Mouse (Mus musculus) C2C12 (cell line): ENCODE data around the gene Tmem109.

ENCODE experiments used
- CEBPB ChIP-seq: IDR thresholded peaks from one replicate; pipeline ENCODE4 v1.6.1; 2011; ENCODE audit warnings: low read depth, mild to moderate bottlenecking, control low read depth, moderate library complexity
- CTCF ChIP-seq: IDR thresholded peaks from one replicate; pipeline ENCODE4 v1.5.1; 2011; ENCODE audit not compliant: control insufficient read depth, insufficient read depth, insufficient read length
- MAX ChIP-seq: IDR thresholded peaks from one replicate; pipeline ENCODE4 v1.6.1; 2011; ENCODE audit warnings: mild to moderate bottlenecking, control low read depth
- MYOG ChIP-seq: IDR thresholded peaks from one replicate; pipeline ENCODE4 v1.6.1; 2011; ENCODE audit not compliant: control insufficient read depth, insufficient read length; ENCODE audit errors: extremely low read depth
- USF1 ChIP-seq: IDR thresholded peaks from one replicate; pipeline ENCODE4 v1.6.1; 2011; ENCODE audit warnings: low read depth, mild to moderate bottlenecking, control low read depth, moderate library complexity

DNA sequence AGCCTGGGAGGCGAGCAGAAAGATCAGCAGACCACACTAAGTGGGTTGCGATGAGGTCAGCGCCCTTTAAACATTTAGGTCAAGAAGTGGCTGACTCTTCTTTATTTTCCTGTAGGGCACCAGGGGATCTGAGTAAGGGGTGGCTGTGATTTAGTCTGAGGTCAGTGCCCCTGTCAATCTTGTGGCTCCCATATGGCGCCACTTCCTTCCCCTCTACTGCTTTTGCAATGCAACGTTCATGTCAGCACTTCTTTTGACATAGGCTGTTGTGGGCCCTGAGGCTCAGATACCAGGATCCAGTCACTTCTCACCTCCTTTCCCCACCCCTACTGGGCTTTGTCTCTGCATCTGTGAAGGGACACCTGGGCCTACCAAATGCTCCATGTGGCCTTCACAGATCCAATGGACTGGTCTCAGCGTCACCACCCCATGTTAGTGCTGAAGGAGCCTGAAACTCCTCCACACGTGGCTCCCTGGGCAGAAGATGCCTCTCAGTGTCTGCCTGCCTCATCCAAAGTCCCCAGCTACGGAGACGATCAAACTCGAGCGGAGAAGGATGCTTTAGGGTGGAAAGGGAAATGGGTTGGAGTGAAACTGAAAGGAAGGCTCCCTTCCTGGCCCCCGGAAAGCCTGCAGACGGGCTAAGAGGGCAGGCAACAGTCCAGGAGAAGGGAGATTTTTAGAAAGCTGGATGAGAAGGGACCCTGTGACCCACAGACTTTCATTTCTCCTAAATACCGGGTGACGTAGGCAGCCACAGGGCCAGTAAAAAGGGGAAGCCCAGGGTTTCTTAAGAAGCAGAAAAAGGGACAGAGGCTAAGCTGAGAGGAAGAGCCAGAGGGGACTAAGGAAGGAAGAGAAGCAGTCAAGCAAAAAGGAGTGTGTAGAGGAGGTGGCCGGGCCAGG lies 39.8 kb downstream of the Tmem109 start:
- TF ChIP-seq MYOG (no peak), CTCF (no peak), MAX (no peak), CEBPB (no peak), USF1 (no peak)
